Mouse (Mus musculus) liver, embryonic 13.5 days (tissue): ENCODE results near the gene Ppan. TPM values are rescaled to one million over a fixed set of nuclear protein-coding genes. Genes with fewer than 3 reads are reported as not detected.
A peak's percentile ranks its signal among the peaks of the same experiment; 100 is the strongest.

Experiments used
- ATAC-seq: fragments of 200-750 bp; cut with Nextera tagmentation; 2 replicates; pipeline ENCODE4 v1.8.0; 2017; ENCODE audit warnings: low read depth, mild to moderate bottlenecking, moderate number of reproducible peaks, moderate library complexity
- DNase-seq: peaks from one replicate; pipeline ENCODE4 v3.0.0; 2022
- H3K27ac ChIP-seq: fragments of 300-500 bp; sonication (generic); 2 replicates; pipeline ENCODE4 v1.5.1; 2015; ENCODE audit warnings: moderate library complexity, mild to moderate bottlenecking, inconsistent platforms
- H3K27me3 ChIP-seq: fragments of 300-500 bp; sonication (generic); 2 replicates; pipeline ENCODE4 v1.6.1; 2015; ENCODE audit warnings: mild to moderate bottlenecking, inconsistent platforms
- H3K36me3 ChIP-seq: fragments of 300-500 bp; sonication (generic); 2 replicates; pipeline ENCODE4 v1.6.1; 2015; ENCODE audit warnings: mild to moderate bottlenecking, inconsistent platforms
- H3K4me1 ChIP-seq: fragments of 300-500 bp; sonication (generic); replicated peaks from 2 replicates; pipeline ENCODE4 v1.6.1; 2015; ENCODE audit warnings: inconsistent platforms
- H3K4me2 ChIP-seq: fragments of 300-500 bp; sonication (generic); 2 replicates; pipeline ENCODE4 v1.6.1; 2015; ENCODE audit warnings: inconsistent platforms, mild to moderate bottlenecking, moderate library complexity
- H3K4me3 ChIP-seq: fragments of 300-500 bp; sonication (generic); replicated peaks from 2 replicates; pipeline ENCODE4 v1.5.1; 2015; ENCODE audit warnings: mild to moderate bottlenecking, inconsistent platforms
- H3K9ac ChIP-seq: fragments of 300-500 bp; sonication (generic); 2 replicates; pipeline ENCODE4 v1.6.1; 2015; ENCODE audit warnings: mild to moderate bottlenecking, inconsistent platforms
- H3K9me3 ChIP-seq: fragments of 300-500 bp; sonication (generic); replicated peaks from 2 replicates; pipeline ENCODE4 v1.6.1; 2016; ENCODE audit warnings: inconsistent platforms
- whole genome bisulfite sequencing: fragments of 180-500 bp; shearing (Covaris S2); methylation state at CpG from one replicate; pipeline ENCODE4 v1.1.7; 2015; ENCODE audit not compliant: insufficient replicate concordance; 5-methylcytosine and 5-hydroxymethylcytosine counted together
- polyA plus RNA-seq: library from polyadenylated mRNA; unstranded; fragments of >200 nt; fragmentation: Nextera tagmentation; extraction: Ambion mirVana; gene quantifications from 2 replicates; pipeline ENCODE4 v1.2.1, GENCODE M21; 2015

Gene Ppan
- polyA plus RNA-seq, 1 experiment from 2014 or later: 90.5 TPM

GRCm38 (mm10) chr9:20879097-20879792 is 8.7 kb upstream of the Ppan start, which contains the start of gene Angptl6:
Angptl6 (minus strand) TSS chr9:20879727.
- Histone ChIP-seq H3K27ac (peak within 1 kb of the TSS; percentile 90), H3K9ac (peak within 1 kb of the TSS; percentile 80), H3K4me1 (peaks cover 29% of the 10 kb centered on the region), H3K9me3 (no peaks in the 10 kb centered on the region), H3K4me3 (peak within 1 kb of the TSS; percentile 60), H3K36me3 (no peaks in the 10 kb centered on the region), H3K27me3 (no peaks in the 10 kb centered on the region), H3K4me2 (peak within 1 kb of the TSS; percentile 88)
- DNase-seq (no peak), ATAC-seq (no peak)
- 79% methylated on average over 13 of the region's 13 CpGs for WGBS

GRCm38 (mm10) chr9:20886563-20886962 is 1.4 kb upstream of the Ppan start:
- DNase-seq: no peak
- peaks cover 37% of the 10 kb centered on the region for H3K4me1 ChIP-seq
- no peaks in the 10 kb centered on the region for H3K9me3 ChIP-seq
- H3K36me3 ChIP-seq: peaks cover 24% of the 10 kb centered on the region
- ATAC-seq: no peak
- no peak overlapping the region for H3K27ac ChIP-seq
- WGBS: 87% methylated on average over 2 of the region's 2 CpGs
- no peak overlapping the region for H3K4me3 ChIP-seq
- H3K9ac ChIP-seq: no peak overlapping the region
- H3K27me3 ChIP-seq: no peaks in the 10 kb centered on the region
- no peak overlapping the region for H3K4me2 ChIP-seq

GRCm38 (mm10) chr9:20887191-20887590 is 784 bp upstream of the Ppan start:
- DNase-seq (no peak), ATAC-seq (no peak)
- Histone ChIP-seq H3K27ac (peak overlapping the region; percentile 88; the same call in 1 of the 2 replicates), H3K9me3 (no peaks in the 10 kb centered on the region), H3K4me2 (peak overlapping the region; percentile 95), H3K4me1 (peaks cover 43% of the 10 kb centered on the region), H3K36me3 (peaks cover 30% of the 10 kb centered on the region), H3K9ac (peak overlapping the region; percentile 96; the same call in 1 of the 2 replicates), H3K4me3 (peak overlapping the region; percentile 95; the same call in 1 of the 2 replicates), H3K27me3 (no peaks in the 10 kb centered on the region)
- 82% methylated on average over 6 of the region's 6 CpGs for WGBS

- peak overlapping the region; percentile 96 for H3K9ac ChIP-seq
- H3K27ac ChIP-seq: peak overlapping the region; percentile 90
- whole genome bisulfite sequencing: under 1% methylated on average over 30 of the region's 30 CpGs
- H3K27me3 ChIP-seq: no peaks in the 10 kb centered on the region
- H3K36me3 ChIP-seq: peaks cover 42% of the 10 kb centered on the region
- H3K9me3 ChIP-seq: no peaks in the 10 kb centered on the region
- H3K4me2 ChIP-seq: peak overlapping the region; percentile 95
- peaks cover 44% of the 10 kb centered on the region for H3K4me1 ChIP-seq
- H3K4me3 ChIP-seq: peak overlapping the region; percentile 95
- DNase-seq (no peak), ATAC-seq (peak; percentile 11)
Measured at GRCm38 (mm10) chr9:20888386-20888765, 401 bp downstream of the Ppan start.

- H3K27ac ChIP-seq: peak overlapping the region; percentile 90
- H3K4me1 ChIP-seq: peaks cover 50% of the 10 kb centered on the region
- H3K9me3 ChIP-seq: no peaks in the 10 kb centered on the region
- H3K4me2 ChIP-seq: peak overlapping the region; percentile 95
- DNase-seq: peak; percentile 71
- WGBS: 29% methylated on average over 29 of the region's 29 CpGs
- no peaks in the 10 kb centered on the region for H3K27me3 ChIP-seq
- H3K36me3 ChIP-seq: peaks cover 53% of the 10 kb centered on the region
- ATAC-seq: peak; percentile 74
- H3K9ac ChIP-seq: peak overlapping the region; percentile 96
- peak overlapping the region; percentile 95 for H3K4me3 ChIP-seq
Measured at GRCm38 (mm10) chr9:20889185-20890141, 1.5 kb downstream of the Ppan start.

- Histone ChIP-seq H3K9ac (peak overlapping the region; percentile 96), H3K27ac (peak overlapping the region; percentile 90), H3K4me3 (peak overlapping the region; percentile 95), H3K36me3 (peaks cover 62% of the 10 kb centered on the region), H3K4me2 (peak overlapping the region; percentile 95), H3K4me1 (peaks cover 53% of the 10 kb centered on the region), H3K27me3 (no peaks in the 10 kb centered on the region), H3K9me3 (no peaks in the 10 kb centered on the region)
- ATAC-seq (no peak), DNase-seq (no peak)
- WGBS: 89% methylated on average over 5 of the region's 5 CpGs
Measured at GRCm38 (mm10) chr9:20890411-20890810, 2.4 kb downstream of the Ppan start.

- Histone ChIP-seq H3K9ac (0 out of 2 replicates have a peak overlapping the region, but pooled peaks have one; percentile 15), H3K4me2 (no peak overlapping the region), H3K36me3 (peaks cover 73% of the 10 kb centered on the region), H3K4me1 (peaks cover 64% of the 10 kb centered on the region), H3K27me3 (no peaks in the 10 kb centered on the region), H3K27ac (peak overlapping the region; percentile 90), H3K4me3 (peak overlapping the region; percentile 14; the same call in 1 of the 2 replicates), H3K9me3 (no peaks in the 10 kb centered on the region)
- WGBS: 73% methylated on average over 26 of the region's 26 CpGs
- no peak for DNase-seq
- ATAC-seq: no peak
Measured at GRCm38 (mm10) chr9:20891339-20892103, 3.5 kb downstream of the Ppan start.

- DNase-seq: no peak
- peaks cover 80% of the 10 kb centered on the region for H3K36me3 ChIP-seq
- H3K4me1 ChIP-seq: peaks cover 67% of the 10 kb centered on the region
- WGBS: 49% methylated on average over 5 of the region's 5 CpGs
- no peak overlapping the region for H3K4me3 ChIP-seq
- H3K9me3 ChIP-seq: no peaks in the 10 kb centered on the region
- H3K4me2 ChIP-seq: no peak overlapping the region
- 0 out of 2 replicates have a peak overlapping the region, but pooled peaks have one; percentile 15 for H3K9ac ChIP-seq
- peak overlapping the region; percentile 90 for H3K27ac ChIP-seq
- ATAC-seq: no peak
- H3K27me3 ChIP-seq: no peaks in the 10 kb centered on the region
Measured at GRCm38 (mm10) chr9:20892104-20892653, 4.2 kb downstream of the Ppan start.

GRCm38 (mm10) chr9:20893069-20893468 is 5.1 kb downstream of the Ppan start:
- Histone ChIP-seq H3K4me3 (no peak overlapping the region), H3K4me2 (no peak overlapping the region), H3K27ac (peak overlapping the region; percentile 47), H3K4me1 (peaks cover 73% of the 10 kb centered on the region), H3K9me3 (no peaks in the 10 kb centered on the region), H3K36me3 (peaks cover 85% of the 10 kb centered on the region), H3K9ac (no peak overlapping the region), H3K27me3 (no peaks in the 10 kb centered on the region)
- 57% methylated on average over 5 of the region's 5 CpGs for WGBS
- ATAC-seq (no peak), DNase-seq (no peak)

- Histone ChIP-seq H3K4me3 (no peak overlapping the region), H3K36me3 (peaks cover 85% of the 10 kb centered on the region), H3K27ac (peak overlapping the region; percentile 47), H3K4me2 (no peak overlapping the region), H3K9me3 (no peaks in the 10 kb centered on the region), H3K9ac (no peak overlapping the region), H3K27me3 (no peaks in the 10 kb centered on the region), H3K4me1 (peaks cover 70% of the 10 kb centered on the region)
- no peak for DNase-seq
- 73% methylated on average over 13 of the region's 13 CpGs for WGBS
- no peak for ATAC-seq
Measured at GRCm38 (mm10) chr9:20893590-20894343, 5.8 kb downstream of the Ppan start.
